Mouse (Mus musculus): ENCODE measurements around the gene Lrig1.

Lrig1 gene

GRCm38 (mm10) chr6:94676300-94676699, 23.7 kb downstream of the Lrig1 start:
- CTCF ChIA-PET: no interaction called here

GRCm38 (mm10) chr6:94672426-94672825, 27.5 kb downstream of the Lrig1 start:
- CTCF ChIA-PET: no interaction called here

- CTCF ChIA-PET: no interaction called here
Observed at GRCm38 (mm10) chr6:94669370-94669769, 30.6 kb downstream of the Lrig1 start.

GRCm38 (mm10) chr6:94668204-94668863, 31.6 kb downstream of the Lrig1 start:
- CTCF ChIA-PET: no interaction called here

- CTCF ChIA-PET: no interaction called here
Observed at GRCm38 (mm10) chr6:94667131-94667530, 32.8 kb downstream of the Lrig1 start.

GRCm38 (mm10) chr6:94666432-94667119, 33.4 kb downstream of the Lrig1 start:
- CTCF ChIA-PET: no interaction called here

- CTCF ChIA-PET: no interaction called here
Observed at GRCm38 (mm10) chr6:94665677-94666076, 34.3 kb downstream of the Lrig1 start.

- CTCF ChIA-PET: no interaction called here
Observed at GRCm38 (mm10) chr6:94665248-94665647, 34.7 kb downstream of the Lrig1 start.

GRCm38 (mm10) chr6:94664000-94664399, 36.0 kb downstream of the Lrig1 start:
- CTCF ChIA-PET: no interaction called here

- CTCF ChIA-PET: interaction anchor here (0.7 kb wide), 1 partner anchor 17 kb away, joined by 3 read pairs; no protein-coding TSS in a partner anchor
Observed at GRCm38 (mm10) chr6:94661923-94662322, 38.0 kb downstream of the Lrig1 start.

- CTCF ChIA-PET: no interaction called here
Observed at GRCm38 (mm10) chr6:94661321-94661720, 38.6 kb downstream of the Lrig1 start.

- CTCF ChIA-PET: no interaction called here
Observed at GRCm38 (mm10) chr6:94659886-94660333, 40.0 kb downstream of the Lrig1 start.

GRCm38 (mm10) chr6:94658136-94658480, 41.9 kb downstream of the Lrig1 start:
- CTCF ChIA-PET: no interaction called here

GRCm38 (mm10) chr6:94657204-94658135, 42.5 kb downstream of the Lrig1 start:
- CTCF ChIA-PET: interaction anchor here (0.7 kb wide), 1 partner anchor 331 kb away, joined by 5 read pairs; no protein-coding TSS in a partner anchor

GRCm38 (mm10) chr6:94655818-94656478, 44.0 kb downstream of the Lrig1 start:
- CTCF ChIA-PET: no interaction called here

- CTCF ChIA-PET: interaction anchor here (0.7 kb wide), 1 partner anchor 101 kb away, joined by 5 read pairs; no protein-coding TSS in a partner anchor
Observed at GRCm38 (mm10) chr6:94653388-94654316, 46.3 kb downstream of the Lrig1 start.

GRCm38 (mm10) chr6:94652659-94653213, 47.2 kb downstream of the Lrig1 start:
- CTCF ChIA-PET: interaction anchor here (0.7 kb wide), 1 partner anchor 102 kb away, joined by 5 read pairs; no protein-coding TSS in a partner anchor

GRCm38 (mm10) chr6:94651541-94651940, 48.4 kb downstream of the Lrig1 start:
- CTCF ChIA-PET: interaction anchor here (0.7 kb wide), 1 partner anchor 610 kb away, joined by 3 read pairs; no protein-coding TSS in a partner anchor

GRCm38 (mm10) chr6:94649637-94650036, 50.3 kb downstream of the Lrig1 start:
- CTCF ChIA-PET: no interaction called here

- CTCF ChIA-PET: no interaction called here
Observed at GRCm38 (mm10) chr6:94648496-94648895, 51.5 kb downstream of the Lrig1 start.

All from spleen, embryonic (tissue).